Mouse (Mus musculus): Measurements from ENCODE around the gene Tmem178b.

Tmem178b gene

DNA sequence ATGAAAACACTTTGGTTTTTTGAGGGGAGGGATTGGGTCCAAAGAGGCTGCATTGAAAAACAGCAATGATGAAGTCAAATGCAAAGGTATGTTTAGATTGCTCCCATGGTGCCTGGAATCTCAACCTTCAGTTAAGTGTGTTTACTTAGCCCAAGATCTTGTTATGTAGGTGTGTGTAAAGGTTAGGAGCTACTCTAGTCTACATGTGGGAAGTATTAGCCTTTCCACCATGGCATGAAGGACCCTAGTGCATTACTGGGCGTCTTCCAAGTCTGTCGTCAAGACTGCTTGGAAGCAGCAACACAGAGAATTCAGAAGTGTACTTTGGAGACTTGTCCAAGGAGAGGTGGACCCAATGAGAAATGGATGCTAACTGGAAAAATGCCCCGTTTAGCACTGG lies 205.3 kb downstream of the Tmem178b start:
- no peak for DNase-seq (ENCODE audit: low read depth, low spot score)

DNA sequence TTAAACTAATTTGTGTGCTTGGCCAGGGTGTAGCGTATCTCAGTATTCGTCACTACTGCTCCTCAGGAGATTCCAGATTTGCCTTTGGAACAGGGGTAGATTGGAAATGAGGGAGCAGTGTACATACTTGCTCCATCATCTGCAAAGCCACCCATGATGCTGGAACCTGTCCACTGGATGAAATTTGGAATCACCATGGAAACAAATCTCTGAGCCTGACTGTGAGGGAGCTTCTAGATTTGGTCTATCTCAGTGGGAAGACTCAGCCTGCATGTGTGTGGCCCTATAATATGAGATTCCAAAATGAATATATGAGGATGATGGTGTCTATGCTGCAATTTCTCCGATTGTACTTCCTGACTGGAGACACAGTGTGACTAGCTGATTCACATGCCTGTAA lies 210.7 kb downstream of the Tmem178b start:
- no peak for DNase-seq (ENCODE audit: low read depth, low spot score)

DNA sequence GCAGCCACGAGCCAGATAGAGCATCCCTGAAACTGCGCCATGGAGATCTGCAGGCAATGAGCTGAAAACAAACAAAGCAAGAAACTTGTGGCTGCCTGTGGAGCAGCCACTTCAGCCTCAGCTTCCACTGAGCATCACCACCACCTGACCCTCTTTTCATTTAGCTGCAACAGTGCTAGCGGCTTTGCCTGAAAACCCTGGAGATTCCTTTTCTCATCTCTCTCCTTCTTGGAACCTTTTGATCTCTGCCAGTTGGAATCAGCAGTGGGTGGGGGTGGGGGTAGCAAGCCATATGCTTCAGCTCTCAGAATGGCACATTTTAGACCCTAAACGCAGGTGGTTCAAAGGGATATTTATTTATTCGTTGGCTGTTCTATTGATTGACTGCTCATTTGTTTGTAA lies 218.2 kb downstream of the Tmem178b start:
- DNase-seq (ENCODE audit: low read depth, low spot score) = no peak

DNA sequence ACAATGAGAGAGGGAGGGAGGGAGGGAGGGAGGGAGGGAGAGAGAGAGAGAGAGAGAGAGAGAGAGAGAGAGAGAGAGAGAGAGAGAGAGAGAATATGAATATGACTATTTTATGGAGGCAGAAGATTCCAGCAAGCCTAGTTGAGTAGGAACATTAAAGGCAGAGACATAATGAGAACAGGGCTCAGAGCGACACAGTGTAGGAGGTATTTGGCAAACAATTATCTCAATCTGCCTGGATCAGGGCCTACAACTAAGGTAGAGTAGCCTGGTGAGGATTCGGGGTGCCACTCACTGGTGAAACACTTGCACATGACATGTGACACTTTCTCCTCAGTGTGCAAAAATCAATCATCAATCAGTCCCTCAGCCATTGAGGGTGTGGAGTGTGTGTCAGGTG lies 225.4 kb downstream of the Tmem178b start:
- DNase-seq (ENCODE audit: low read depth, low spot score) = no peak

DNA sequence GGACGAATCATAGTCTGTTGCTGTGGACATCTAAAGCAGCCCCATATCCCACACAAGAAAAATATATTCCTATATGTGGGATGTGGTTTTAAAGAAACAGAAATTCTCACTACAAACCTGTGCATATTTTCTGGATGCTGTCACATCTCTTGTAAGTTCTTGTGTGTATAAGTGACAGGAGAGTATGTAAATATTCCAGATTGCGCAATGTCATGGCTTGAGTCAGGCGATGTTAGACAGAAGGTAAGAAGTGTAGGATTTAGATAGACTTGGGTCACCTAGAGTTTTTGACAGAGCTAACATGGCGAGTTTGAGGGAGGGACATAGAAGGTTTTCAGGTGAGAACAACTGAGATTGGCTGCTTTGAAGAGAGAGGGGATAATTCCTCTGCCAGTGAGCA lies 228.7 kb downstream of the Tmem178b start:
- DNase-seq (ENCODE audit: low read depth, low spot score) = peak; percentile 41

DNA sequence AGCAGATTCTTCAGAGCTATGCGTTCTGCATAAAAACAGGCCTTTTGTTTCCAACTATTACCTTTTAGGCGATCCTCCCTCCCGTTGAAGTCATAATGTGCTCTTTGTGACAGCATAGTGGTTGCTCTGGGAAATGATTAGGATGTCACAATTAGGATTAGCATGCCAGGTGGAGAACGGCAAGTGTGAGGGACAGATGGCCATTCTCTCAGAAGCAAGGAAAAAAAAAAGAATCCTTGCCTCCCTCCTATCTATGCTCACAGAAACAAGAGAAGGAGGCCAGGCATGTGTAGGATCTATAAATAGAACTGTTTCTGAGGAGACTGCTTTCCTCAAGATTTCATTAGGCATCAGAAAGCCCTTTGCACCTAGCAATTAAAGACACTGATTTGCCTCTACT lies 229.8 kb downstream of the Tmem178b start:
- DNase-seq (ENCODE audit: low read depth, low spot score) = no peak

DNA sequence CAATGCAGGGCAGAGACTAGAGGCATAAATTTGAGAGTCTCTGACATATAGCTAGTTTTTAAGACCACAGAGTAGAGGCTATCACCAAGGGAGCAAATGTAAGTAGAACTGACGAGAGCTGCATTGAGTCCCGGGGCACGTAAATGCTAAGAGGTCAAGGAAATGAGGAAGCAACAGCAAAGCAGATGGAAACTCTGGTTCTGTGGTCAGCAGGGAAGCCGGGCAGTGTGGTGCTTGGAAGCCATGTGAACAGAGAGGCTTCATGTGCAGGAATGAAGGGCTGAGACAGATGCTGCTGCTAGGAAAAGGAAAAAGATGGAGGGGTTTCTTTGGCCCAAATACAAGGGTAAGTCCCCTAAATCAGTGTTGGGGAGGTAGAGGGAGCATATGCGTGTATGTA lies 237.0 kb downstream of the Tmem178b start:
- no peak for DNase-seq (ENCODE audit: low read depth, low spot score)

DNA sequence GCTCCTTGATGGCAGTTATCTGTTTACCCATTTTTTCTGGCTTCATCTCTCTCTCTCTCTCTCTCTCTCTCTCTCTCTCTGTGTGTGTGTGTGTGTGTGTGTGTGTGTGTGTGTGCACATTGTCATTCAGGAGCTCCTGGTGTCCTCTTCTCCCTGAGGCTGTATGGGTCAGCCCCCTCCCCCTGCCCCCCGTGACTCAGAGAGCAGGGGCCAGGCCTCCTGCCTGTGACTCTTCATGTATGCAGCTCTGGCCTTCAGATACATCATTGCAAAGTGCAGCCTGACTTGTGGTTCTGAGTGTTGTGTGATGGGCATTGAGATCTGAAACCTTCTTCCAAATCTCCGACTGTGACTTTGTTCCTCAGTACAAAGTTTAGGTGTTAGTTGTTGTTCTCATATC lies 237.7 kb downstream of the Tmem178b start:
- DNase-seq (ENCODE audit: low read depth, low spot score) = no peak

DNA sequence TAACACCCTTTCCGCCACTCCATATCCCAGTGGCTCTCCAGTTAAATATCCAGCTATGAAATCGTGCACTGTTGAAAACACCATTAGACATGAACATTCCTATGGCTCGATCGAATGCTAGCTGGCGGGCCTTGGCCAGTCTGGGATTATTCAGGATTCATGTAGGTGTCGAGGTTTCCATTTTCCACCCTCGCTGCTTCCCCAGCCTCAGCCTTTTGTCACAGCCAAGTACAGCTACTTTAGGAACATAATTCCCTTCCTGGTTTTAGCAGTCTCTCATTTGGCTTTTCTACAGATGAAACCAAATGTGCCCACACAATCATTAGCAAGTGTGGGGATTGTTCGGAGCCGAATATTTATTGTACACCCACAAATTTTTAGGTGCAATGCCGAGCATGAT lies 239.4 kb downstream of the Tmem178b start:
- no peak for DNase-seq (ENCODE audit: low read depth, low spot score)

DNA sequence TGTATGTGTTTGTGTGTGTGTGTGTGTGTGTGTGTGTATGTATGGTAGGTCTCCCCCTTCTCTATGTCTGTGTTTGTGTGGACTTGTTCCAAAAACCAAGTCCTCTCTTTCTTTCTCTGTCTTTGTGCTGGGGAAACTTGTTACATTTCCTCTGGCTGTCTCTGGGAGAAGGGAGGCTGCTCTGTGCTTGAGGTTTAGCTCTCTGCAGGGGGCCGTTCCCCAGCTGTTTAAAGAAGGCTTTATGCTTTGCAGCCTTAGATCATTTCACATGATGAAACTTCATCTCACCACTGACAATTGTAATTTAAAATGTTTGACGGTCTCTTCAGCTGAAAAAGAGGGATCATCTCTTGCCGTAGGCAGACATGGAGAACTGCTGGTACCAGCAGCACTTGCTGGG lies 243.2 kb downstream of the Tmem178b start:
- DNase-seq (ENCODE audit: low read depth, low spot score) = no peak

DNA sequence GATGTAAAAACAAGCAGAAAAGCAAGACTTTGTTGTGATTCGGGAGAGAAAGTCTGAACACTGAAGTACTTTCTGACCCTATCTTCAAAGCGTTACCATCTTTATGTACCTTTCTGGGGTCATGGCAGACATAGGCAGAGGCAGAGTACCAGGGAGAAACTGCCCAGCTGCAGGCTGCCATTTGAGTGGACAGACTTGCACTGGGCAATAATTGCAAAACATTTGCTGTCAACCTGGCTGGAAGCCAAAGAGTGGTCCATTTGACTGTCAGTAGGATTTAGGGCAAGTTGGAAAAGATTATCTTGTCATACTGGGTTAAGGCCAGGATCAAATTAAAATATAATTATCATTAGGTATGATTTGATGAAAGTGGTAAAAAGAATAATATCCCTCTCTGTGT lies 247.1 kb downstream of the Tmem178b start:
- no peak for DNase-seq (ENCODE audit: low read depth, low spot score)

DNA sequence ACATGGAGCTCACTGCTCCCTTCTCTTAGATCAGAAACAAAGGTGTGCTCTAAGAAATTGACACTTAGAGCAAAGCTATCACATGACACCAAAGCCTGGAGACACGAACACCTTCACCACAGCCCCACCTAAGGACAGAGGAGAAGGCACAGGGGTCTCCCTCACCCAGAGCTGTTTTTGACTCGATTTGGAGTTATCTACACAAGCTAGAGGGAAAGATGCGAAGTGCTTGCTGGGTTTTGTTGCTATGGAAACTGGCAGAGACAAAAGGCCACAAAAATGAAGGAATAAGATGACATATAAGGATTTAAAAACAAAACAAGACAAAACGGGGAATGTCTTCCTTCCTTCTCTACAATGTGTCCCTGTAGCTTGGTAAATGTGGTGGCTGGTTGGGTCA lies 248.4 kb downstream of the Tmem178b start:
- no peak for DNase-seq (ENCODE audit: low read depth, low spot score)

DNA sequence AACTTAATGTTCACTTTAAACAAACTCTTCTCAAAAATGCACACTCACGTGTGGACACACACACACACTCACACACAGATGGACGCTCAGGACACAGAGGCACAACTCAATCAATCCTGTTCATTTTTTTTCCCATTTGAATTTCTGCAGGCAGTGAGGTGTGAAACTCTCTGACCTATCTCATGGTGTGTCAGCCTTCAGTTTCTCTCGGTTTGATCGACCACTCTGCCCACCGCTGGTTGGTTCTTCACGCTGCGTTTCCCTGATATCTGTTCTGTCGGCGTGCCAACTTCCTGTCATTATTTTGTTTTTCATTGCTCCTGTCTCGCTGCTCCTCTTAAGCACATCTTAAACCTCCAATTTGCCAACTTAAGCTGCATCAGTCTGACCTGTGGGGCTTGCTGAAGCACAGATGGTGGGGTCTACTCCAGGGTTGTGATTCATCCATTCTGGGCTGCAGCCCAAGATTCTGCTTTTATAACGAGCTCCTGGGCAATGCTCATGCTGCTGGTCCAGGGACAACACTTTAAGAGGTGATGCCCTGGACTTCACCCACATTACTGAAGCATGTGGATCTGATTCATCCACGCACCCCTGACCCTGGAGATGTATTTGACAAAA lies 250.1 kb downstream of the Tmem178b start:
- DNase-seq (ENCODE audit: low read depth, low spot score) = peak; percentile 99

DNA sequence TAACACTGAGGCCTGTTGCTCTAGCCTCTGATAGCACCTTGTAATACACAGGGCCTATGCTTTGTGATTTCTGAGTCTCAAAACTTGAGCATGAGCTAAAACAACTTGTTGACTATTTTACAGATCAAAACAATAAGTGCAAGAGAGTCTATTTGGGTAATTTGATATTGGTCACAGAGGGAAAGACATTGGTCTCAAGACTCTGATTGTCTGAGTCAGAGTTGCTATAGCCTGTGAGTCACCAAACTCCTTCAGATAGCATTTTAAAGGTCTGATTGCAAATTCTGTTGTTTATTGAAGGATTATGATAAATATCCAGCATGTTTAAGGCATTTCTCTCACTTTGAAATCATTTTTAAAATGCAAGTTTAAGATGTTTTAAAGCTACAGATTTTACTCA lies 250.9 kb downstream of the Tmem178b start:
- peak; percentile 83 for DNase-seq (ENCODE audit: low read depth, low spot score)

DNA sequence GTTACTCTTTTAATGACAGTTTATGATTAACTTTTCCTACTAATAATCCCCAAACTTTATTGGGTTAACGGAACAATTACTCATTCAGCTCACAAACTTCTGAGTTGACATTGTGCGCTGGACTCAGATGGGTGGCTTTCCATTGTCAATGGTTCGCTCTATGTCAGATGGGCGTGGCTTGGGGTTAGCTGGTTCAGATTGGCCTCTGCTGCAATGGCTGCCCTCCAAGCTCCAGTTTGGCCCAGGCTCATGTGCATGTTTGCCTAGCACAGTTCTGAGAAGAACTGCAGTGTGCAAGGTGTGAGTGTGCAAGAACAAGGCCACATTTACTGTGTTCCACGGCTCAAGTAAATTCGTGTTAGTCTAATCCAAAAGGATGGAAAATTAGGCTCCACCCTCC lies 255.6 kb downstream of the Tmem178b start:
- no peak for DNase-seq (ENCODE audit: low read depth, low spot score)

DNA sequence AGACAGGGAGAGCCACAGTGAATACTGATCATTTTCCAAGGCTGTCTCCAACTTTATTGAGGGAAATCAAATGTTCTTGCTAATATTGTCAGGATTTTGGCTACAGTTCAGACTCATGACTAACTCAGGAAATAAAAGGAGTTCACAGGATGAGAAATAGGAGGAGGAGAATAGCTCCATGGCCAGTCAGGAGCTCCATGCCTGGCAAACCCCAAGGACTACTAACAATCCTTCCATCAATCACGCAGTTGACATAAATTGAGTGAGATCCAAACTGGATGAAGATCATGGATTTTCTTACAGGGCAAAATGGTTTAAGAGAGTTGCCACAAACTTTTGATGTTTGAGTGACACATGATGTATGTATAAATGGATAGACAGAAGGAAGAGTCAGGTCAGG lies 258.9 kb downstream of the Tmem178b start:
- DNase-seq (ENCODE audit: low read depth, low spot score) = peak; percentile 87

DNA sequence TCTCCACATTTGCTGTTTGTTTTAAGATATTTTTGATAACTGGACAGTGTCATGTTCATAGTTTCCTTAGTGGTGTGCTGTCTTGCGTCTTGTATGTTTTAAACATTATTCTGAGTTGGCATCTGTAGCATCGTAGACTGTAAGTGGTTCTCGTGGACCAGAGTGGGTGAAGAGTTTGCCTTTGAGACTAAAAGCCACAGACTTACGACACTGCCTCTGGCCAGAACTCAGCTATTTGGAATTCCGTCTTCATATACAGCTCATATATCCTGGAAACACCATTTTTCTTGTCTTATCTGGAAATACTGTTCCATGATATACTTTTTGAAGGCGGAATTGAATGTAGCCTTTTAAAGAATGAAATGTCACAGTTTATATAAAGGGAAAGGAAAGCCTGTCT lies 260.4 kb downstream of the Tmem178b start:
- peak; percentile 59 for DNase-seq (ENCODE audit: low read depth, low spot score)

DNA sequence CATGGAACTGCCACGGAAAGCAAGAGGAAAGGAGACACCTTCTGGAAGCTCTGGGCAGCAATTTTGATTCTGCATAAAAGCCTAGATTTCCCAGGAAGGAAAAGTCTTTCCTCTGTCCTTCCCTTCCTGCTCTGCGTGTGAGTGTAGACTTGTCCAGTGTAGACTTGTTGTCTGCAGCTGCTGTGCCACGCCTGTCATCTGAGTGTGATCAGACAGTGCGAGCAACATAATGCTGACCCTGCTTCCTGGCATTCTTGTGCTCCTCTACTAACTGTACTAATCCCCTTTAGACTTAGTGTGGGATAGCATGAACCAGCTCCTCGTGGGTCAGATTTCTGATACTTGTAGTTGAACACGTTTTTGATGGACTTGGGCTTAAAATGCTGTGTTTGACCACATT lies 262.6 kb downstream of the Tmem178b start:
- DNase-seq (ENCODE audit: low read depth, low spot score) = no peak

DNA sequence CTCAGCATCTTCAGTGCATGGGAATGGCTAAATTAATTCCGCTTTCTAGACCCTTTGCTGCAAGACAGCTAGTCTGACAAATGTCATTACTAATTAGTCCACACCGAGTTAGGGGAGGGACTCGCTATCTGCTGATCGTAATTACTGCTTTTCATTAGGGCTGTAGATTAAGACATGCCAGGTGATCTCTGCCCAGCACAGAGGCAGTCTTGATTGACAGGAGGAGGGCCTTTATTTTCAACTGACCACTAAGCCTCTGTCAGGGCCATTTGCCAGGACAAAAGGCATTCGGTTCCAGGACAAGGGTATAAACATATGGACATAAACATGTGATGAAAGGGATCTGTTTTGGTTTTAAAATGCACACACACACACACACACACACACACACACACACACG lies 264.3 kb downstream of the Tmem178b start:
- peak; percentile 44 for DNase-seq (ENCODE audit: low read depth, low spot score)

DNA sequence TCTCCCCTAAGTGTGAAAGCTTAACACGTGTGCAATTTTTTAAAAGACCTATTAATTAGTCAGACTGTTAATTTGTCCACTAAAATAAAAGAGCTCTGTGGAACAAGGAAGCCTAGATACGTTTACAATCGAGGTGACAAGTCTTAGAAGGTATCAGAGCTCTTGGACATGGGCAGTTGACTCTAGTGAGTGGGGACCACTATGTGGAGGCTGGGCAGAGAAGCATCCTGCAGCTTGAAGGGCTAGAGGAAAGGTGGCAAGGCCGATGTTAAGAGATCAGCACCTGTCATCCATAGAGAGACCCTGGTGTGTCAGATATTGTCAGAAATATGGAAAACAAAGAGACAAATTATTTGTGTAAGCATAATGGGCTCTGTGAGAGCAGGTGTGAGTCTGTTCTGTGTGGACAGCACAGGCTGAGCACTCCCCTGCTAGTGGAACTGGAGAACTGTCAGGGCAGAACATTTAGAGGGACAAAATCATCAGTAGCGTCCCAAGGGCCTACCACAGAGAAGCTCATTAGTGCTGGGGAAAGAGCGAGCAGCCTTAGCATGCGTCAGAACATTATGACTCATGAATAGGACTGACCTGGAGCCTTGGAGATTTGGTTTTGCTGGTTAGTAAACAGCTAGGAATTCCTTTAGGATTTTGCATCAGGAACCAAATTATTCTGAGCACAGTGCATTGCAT lies 264.9 kb downstream of the Tmem178b start:
- DNase-seq (ENCODE audit: low read depth, low spot score) = peak; percentile 91

DNA sequence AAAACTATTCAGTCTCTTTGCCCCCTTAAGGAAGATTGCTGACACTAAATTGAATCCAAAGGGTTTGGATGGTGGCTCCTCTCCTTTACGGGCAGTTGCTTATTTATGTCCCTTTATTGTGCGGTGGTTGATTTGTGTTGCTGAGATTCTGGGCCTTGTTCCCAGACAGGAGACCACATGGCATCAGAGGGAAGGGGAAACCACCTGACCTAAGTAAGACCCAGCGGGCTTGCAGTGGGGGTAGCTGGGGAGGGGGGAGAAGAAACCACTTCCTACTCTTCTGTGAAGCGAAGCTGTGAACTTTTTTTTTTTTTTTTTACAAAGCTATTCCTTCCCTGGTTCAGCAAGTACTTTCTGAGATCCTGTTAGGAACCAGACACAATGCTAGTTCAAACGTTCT lies 269.5 kb downstream of the Tmem178b start:
- DNase-seq (ENCODE audit: low read depth, low spot score) = no peak

DNA sequence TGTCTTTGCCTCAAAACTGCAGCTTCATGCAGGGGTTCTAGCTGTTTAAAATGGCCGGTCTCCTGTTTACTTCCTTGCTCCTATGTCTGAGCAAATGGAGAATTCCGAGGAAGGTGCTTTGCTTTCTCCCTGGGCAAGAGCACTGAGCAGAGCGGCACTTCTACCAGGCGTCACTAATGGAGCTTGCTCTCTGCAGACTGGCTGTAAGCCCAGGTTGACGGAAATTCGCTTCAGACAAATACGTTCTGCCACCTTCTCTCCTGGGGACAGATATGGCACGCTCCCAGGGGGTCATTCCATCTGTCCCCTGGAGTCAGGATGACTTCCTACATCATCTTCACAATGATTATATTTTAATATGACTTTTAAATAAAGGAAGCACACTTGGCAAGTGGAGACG lies 271.3 kb downstream of the Tmem178b start:
- DNase-seq (ENCODE audit: low read depth, low spot score) = no peak

DNA sequence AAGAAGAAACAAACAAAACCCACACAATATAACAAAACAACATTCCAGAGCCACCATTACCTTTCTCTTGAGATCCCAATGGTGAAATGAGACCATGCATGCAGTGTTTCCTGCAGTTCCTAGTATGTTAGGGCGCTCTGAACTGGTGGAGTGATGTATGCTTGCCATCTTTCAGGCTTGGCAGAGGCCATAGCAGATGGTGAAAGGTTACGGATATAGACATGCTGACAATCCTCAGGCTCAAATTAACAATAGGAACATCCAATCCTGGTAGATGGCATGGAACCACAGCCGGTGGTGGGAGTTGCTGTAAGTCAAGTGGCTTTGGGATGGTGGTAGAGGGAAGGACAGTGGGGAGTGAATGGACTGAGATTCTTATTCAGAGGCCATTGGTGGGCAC lies 272.5 kb downstream of the Tmem178b start:
- DNase-seq (ENCODE audit: low read depth, low spot score) = no peak

DNA sequence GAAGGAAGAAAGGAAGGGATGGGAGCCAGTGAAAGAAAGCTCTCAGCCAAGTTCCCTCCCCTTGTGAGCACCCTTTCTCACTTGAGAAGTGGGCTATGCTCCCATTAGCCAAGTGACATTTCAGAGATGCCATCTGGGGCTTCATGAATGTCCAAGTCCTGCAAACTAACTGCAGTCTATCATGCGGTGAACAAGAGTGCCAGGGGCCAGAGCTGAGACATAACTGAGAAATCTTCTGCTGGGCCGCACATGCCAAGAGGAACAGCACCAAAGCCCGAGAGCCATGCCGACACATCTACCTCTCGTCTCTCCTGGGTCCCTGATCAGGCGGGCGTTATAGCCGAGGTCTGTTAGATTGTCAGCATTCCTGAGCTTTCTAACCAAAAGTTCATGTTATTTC lies 279.2 kb downstream of the Tmem178b start:
- no peak for DNase-seq (ENCODE audit: low read depth, low spot score)

Data from 3T3-L1 (cell line).